9 mouse cellular contexts compared by ENCODE assay signal in genomic region chr16:76896305-76896704, GRCm38 (mm10).
DNase-seq lines count a peak whose midpoint lies in the region; ATAC-seq and TF ChIP-seq lines count a peak whose summit lies in the region.
"Had no signal": no experiment of that assay in that cellular context is flagged by ENCODE, and none has a peak within 500 bp of the region (broad histone marks: within the 10 kb centered on the region; RNA-seq: fewer than 3 reads in every experiment).

No protein-coding gene starts in this region.

- H3K36me3 ChIP-seq in hindbrain, embryonic 12.5 days, result no peaks in the 10 kb centered on the region
- no peaks in the 10 kb centered on the region for H3K36me3 ChIP-seq in limb, embryonic 12.5 days
- H3K36me3 ChIP-seq in stomach, postnatal 0 days (ENCODE audit: control insufficient read depth, insufficient read depth, low read length), result no peaks in the 10 kb centered on the region

- H3K4me1 ChIP-seq in hindbrain, embryonic 12.5 days, result peaks cover 4% of the 10 kb centered on the region
- H3K4me1 ChIP-seq in limb, embryonic 12.5 days (replicated peaks), result peaks cover 6% of the 10 kb centered on the region; the same call in 1 of the 2 replicates
- H3K4me1 ChIP-seq in stomach, postnatal 0 days (replicated peaks; ENCODE audit: control insufficient read depth, insufficient read depth), result no peaks in the 10 kb centered on the region

- peak overlapping the region; percentile 24; the same call in 1 of the 2 replicates for H3K4me2 ChIP-seq in hindbrain, embryonic 12.5 days (replicated peaks)
- peak overlapping the region; percentile 48 for H3K4me2 ChIP-seq in limb, embryonic 12.5 days
- peak overlapping the region; percentile 42; the same call in 1 of the 2 replicates for H3K4me2 ChIP-seq in stomach, postnatal 0 days (replicated peaks; ENCODE audit: low read depth)

- DNase-seq in ovary, postnatal 36 days (ENCODE audit: low spot score), result peak; percentile 10
- no peak for DNase-seq in ovary, postnatal 10 days (ENCODE audit: low spot score)
- DNase-seq in stomach, postnatal 0 days (ENCODE audit: low spot score), result no peak
- DNase-seq in adipocyte (ENCODE audit: low spot score), result no peak
- DNase-seq in layer of hippocampus, adult 9-11 months, result no peak
- no peak for DNase-seq in thymus, postnatal 4 days
- DNase-seq: heart, postnatal 14 days had no signal

- no peaks in the 10 kb centered on the region for H3K9me3 ChIP-seq in hindbrain, embryonic 12.5 days (replicated peaks)
- no peaks in the 10 kb centered on the region for H3K9me3 ChIP-seq in limb, embryonic 12.5 days
- no peaks in the 10 kb centered on the region for H3K9me3 ChIP-seq in stomach, postnatal 0 days (ENCODE audit: control insufficient read depth, low read length)

- H3K27ac ChIP-seq in hindbrain, embryonic 12.5 days, result no peak overlapping the region
- H3K27ac ChIP-seq in limb, embryonic 12.5 days, result no peak overlapping the region
- no peak overlapping the region for H3K27ac ChIP-seq in stomach, postnatal 0 days (replicated peaks)

- no peak for ATAC-seq in hindbrain, embryonic 12.5 days (ENCODE audit: low FRiP score)
- ATAC-seq in limb, embryonic 12.5 days (ENCODE audit: insufficient number of reproducible peaks, insufficient read depth, low FRiP score, low TSS enrichment, low read depth), result no peak
- ATAC-seq in stomach, postnatal 0 days (ENCODE audit: low FRiP score, low TSS enrichment), result no peak

- WGBS in hindbrain, embryonic 12.5 days, result 22% methylated on average over 13 of the region's 13 CpGs
- 8% methylated on average over 13 of the region's 13 CpGs for WGBS in limb, embryonic 12.5 days
- 19% methylated on average over 13 of the region's 13 CpGs for WGBS in stomach, postnatal 0 days

- TF ChIP-seq CTCF in stomach, postnatal 0 days (IDR thresholded peaks at IDR 0.05; ENCODE audit: low read depth), result peak; percentile 7; the same call in 1 of the 2 replicates

- H3K4me3 ChIP-seq in hindbrain, embryonic 12.5 days, result no peak overlapping the region
- H3K4me3 ChIP-seq in limb, embryonic 12.5 days (replicated peaks), result no peak overlapping the region
- H3K4me3 ChIP-seq in stomach, postnatal 0 days (ENCODE audit: low read depth, low read length), result no peak overlapping the region

- no peak for TF ChIP-seq EP300 in stomach, postnatal 0 days (optimal IDR thresholded peaks at IDR 0.05)

- no peaks in the 10 kb centered on the region for H3K27me3 ChIP-seq in hindbrain, embryonic 12.5 days
- no peaks in the 10 kb centered on the region for H3K27me3 ChIP-seq in limb, embryonic 12.5 days
- no peaks in the 10 kb centered on the region for H3K27me3 ChIP-seq in stomach, postnatal 0 days (ENCODE audit: control insufficient read depth, insufficient read depth, low read length)

- H3K9ac ChIP-seq in hindbrain, embryonic 12.5 days, result 0 out of 2 replicates have a peak overlapping the region, but pooled peaks have one; percentile 13
- no peak overlapping the region for H3K9ac ChIP-seq in limb, embryonic 12.5 days (replicated peaks)
- no peak overlapping the region for H3K9ac ChIP-seq in stomach, postnatal 0 days (ENCODE audit: low read length)
